Mouse (Mus musculus) lung, adult 2 months (tissue): ENCODE results near the gene Mpp5.

ENCODE experiments used
- CTCF ChIP-seq: fragments of 200-500 bp; IDR thresholded peaks from 2 replicates; pipeline ENCODE4 v1.5.1; 2011; ENCODE audit warnings: mild to moderate bottlenecking, low read length, control low read depth; ENCODE audit not compliant: insufficient read depth
- POLR2A ChIP-seq: fragments of 200-500 bp; IDR thresholded peaks from 2 replicates; pipeline ENCODE4 v1.6.1; 2011; ENCODE audit warnings: low read depth, mild to moderate bottlenecking, control low read depth, low read length, borderline replicate concordance; ENCODE audit errors: extremely low read depth

- TF ChIP-seq CTCF: no peak
- no peak for TF ChIP-seq POLR2A
These were observed 9.1 kb upstream of the Mpp5 start for GRCm38 (mm10) chr12:78739633-78740032.
